Mouse (Mus musculus): ENCODE measurements around the gene Rab6a. TPM values are rescaled to one million over a fixed set of nuclear protein-coding genes. Genes with fewer than 3 reads are reported as not detected.

The Rab6a gene
- polyA plus RNA-seq, 1 experiment from 2014 or later: 207 TPM

DNA sequence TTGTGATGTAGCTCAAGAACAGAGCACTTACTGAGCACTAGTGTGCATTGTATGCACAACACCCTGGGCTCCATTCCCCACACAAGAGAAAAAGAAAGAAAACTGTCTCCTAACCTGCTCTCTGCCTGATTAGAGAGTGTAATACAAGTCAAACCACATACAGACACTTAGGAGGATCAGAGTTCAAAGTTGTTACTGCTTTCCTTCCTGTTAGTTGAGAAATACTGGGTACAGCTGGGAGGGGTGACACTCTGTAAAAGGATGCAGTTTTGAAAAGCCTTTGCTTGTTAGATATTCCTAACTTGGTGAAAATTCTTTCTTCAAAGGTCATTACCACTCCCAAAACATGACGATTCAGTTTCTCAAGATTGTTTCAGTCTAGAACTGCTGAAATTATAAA lies 17.4 kb upstream of the Rab6a start:
- Histone ChIP-seq H3K4me1 (peaks cover 3% of the 10 kb centered on the region; the same call in 1 of the 2 replicates), H3K4me3 (no peak overlapping the region), H3K36me3 (no peaks in the 10 kb centered on the region), H3K27ac (replicated peaks) (no peak overlapping the region), H3K9ac (replicated peaks) (no peak overlapping the region), H3K4me2 (replicated peaks) (no peak overlapping the region), H3K27me3 (no peaks in the 10 kb centered on the region), H3K9me3 (no peaks in the 10 kb centered on the region)
- WGBS: 66% methylated on average over 1 of the region's 1 CpGs
- ATAC-seq (replicated peaks): no peak

- ATAC-seq (replicated peaks): peak; percentile 56
- 44% methylated on average over 7 of the region's 7 CpGs for WGBS
- peak overlapping the region; percentile 65 for H3K4me2 ChIP-seq (replicated peaks)
Measured at GRCm38 (mm10) chr7:100590504-100590844, 16.7 kb upstream of the Rab6a start.

GRCm38 (mm10) chr7:100590845-100591521 lies 16.2 kb upstream of the Rab6a start:
- under 1% methylated on average over 19 of the region's 20 CpGs for WGBS

More at GRCm38 (mm10) chr7:100590504-100590844, 16.7 kb upstream of the Rab6a start:
- peak overlapping the region; percentile 51 for H3K4me3 ChIP-seq
- H3K9me3 ChIP-seq: no peaks in the 10 kb centered on the region
- H3K27me3 ChIP-seq: no peaks in the 10 kb centered on the region
- H3K4me1 ChIP-seq: peaks cover 3% of the 10 kb centered on the region; the same call in 1 of the 2 replicates
- no peaks in the 10 kb centered on the region for H3K36me3 ChIP-seq
- peak overlapping the region; percentile 86 for H3K27ac ChIP-seq (replicated peaks)
- H3K9ac ChIP-seq (replicated peaks): peak overlapping the region; percentile 54

DNA sequence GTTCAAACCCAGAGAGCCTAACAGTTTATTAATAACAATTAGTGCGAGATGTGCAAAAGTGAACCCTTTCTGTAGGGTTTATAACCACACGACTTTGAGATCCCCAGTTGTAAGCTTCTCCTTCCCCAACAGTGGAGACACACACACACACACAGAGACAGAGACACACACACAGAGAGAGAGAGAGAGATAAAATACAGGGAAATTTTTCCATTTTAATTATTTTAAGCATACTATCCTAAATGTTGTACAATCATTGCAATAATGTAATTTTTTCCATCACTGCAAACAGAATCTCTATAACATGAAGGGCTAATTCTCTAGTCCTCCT lies 15.7 kb upstream of the Rab6a start:
- Histone ChIP-seq H3K4me3 (peak overlapping the region; percentile 51), H3K9me3 (no peaks in the 10 kb centered on the region), H3K27me3 (no peaks in the 10 kb centered on the region), H3K4me2 (replicated peaks) (peak overlapping the region; percentile 65), H3K36me3 (no peaks in the 10 kb centered on the region), H3K27ac (replicated peaks) (peak overlapping the region; percentile 86), H3K9ac (replicated peaks) (peak overlapping the region; percentile 54), H3K4me1 (peaks cover 3% of the 10 kb centered on the region; the same call in 1 of the 2 replicates)
- 3% methylated on average over 2 of the region's 2 CpGs for WGBS
- ATAC-seq (replicated peaks): peak; percentile 9; the same call in 1 of the 2 replicates

More at GRCm38 (mm10) chr7:100590845-100591521, 16.2 kb upstream of the Rab6a start:
- Histone ChIP-seq H3K9ac (replicated peaks) (peak overlapping the region; percentile 54), H3K27me3 (no peaks in the 10 kb centered on the region), H3K4me3 (peak overlapping the region; percentile 51), H3K9me3 (no peaks in the 10 kb centered on the region), H3K4me1 (peaks cover 3% of the 10 kb centered on the region; the same call in 1 of the 2 replicates), H3K36me3 (no peaks in the 10 kb centered on the region), H3K27ac (replicated peaks) (peak overlapping the region; percentile 86), H3K4me2 (replicated peaks) (peak overlapping the region; percentile 65)
- peak; percentile 95 for ATAC-seq (replicated peaks)

DNA sequence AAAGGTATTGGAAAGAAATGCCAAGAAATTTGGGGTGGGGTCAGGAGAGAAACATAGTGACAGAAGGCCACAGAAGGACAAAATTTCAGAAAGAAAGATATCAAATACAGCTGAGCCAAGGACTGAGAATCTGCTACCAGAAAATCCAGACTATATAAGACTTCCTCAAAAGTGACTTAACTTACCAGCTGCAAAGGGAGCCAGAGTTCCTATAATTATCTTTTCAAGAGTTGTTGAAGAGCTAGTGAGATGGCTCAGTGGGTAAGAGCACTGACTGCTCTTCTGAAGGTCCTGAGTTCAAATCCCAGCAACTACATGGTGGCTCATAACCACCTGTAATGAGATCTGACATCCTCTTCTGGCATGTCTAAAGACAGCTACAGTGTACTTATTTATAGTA lies 13.9 kb upstream of the Rab6a start:
- no peaks in the 10 kb centered on the region for H3K36me3 ChIP-seq
- no peaks in the 10 kb centered on the region for H3K9me3 ChIP-seq
- no peak overlapping the region for H3K27ac ChIP-seq (replicated peaks)
- peaks cover 3% of the 10 kb centered on the region; the same call in 1 of the 2 replicates for H3K4me1 ChIP-seq
- ATAC-seq (replicated peaks): no peak
- no peaks in the 10 kb centered on the region for H3K27me3 ChIP-seq
- no peak overlapping the region for H3K4me2 ChIP-seq (replicated peaks)
- no peak overlapping the region for H3K9ac ChIP-seq (replicated peaks)
- no peak overlapping the region for H3K4me3 ChIP-seq

DNA sequence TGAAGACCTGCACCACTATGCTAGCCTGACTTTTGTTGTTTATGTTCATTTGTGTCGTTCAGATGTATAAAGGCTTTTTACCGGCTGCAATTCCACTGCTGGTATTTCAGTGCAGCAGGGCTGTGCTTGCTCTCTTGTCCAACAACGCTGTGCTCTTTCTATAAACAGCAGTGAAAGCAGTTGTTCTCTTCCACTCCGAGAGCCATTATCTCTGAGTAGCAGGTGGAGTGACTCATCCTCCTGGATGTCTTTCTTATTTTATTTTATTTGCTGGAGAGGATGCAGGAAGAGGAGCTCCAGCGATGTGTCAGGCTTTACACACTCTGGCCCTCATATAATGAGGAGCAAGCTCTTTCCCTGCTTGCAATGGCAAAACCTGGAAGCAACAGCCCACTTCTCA lies 7.0 kb upstream of the Rab6a start:
- 86% methylated on average over 5 of the region's 5 CpGs for WGBS
- no peak for ATAC-seq (replicated peaks)
- Histone ChIP-seq H3K4me2 (replicated peaks) (no peak overlapping the region), H3K4me3 (no peak overlapping the region), H3K27ac (replicated peaks) (no peak overlapping the region), H3K4me1 (no peaks in the 10 kb centered on the region), H3K36me3 (no peaks in the 10 kb centered on the region), H3K27me3 (no peaks in the 10 kb centered on the region; the same call in 1 of the 2 replicates), H3K9ac (replicated peaks) (no peak overlapping the region), H3K9me3 (no peaks in the 10 kb centered on the region)

DNA sequence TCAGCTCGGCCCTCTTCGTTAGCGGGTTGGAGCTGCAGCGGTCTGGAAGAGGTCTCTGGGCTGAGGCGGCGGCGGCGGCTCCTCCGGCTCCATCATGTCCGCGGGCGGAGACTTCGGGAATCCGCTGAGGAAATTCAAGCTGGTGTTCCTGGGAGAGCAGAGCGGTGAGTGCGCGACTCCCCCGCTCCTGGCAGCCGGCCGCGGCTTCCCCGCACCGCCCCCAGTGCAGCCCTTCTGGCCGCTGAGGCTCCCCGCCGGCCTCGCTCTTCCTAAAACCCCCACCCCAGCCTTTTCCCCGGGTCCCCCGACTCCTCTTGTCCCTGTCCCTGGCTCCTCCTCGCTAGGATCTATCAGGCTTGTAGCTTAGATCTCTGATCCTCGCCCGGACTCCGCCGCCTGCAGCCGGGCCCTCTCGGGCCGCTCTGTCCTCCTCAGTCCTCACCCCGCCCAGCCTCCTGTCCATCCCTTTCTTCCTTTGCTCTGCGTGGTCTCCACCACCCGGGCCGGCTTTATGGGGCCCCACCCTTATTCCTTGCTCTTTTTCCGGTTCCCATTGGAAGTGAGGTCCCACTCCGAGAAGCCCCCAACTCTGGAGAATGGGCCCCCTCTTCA lies 1.0 kb downstream of the Rab6a start, which contains the start of gene Mrpl48:
TSS of gene Mrpl48 (minus strand) at position 172 of the 612 bp plus-strand sequence.
- H3K27me3 ChIP-seq: no peaks in the 10 kb centered on the region
- peaks cover 28% of the 10 kb centered on the region for H3K4me1 ChIP-seq
- peak within 1 kb of the TSS; percentile 57 for H3K4me2 ChIP-seq (replicated peaks)
- H3K36me3 ChIP-seq: no peaks in the 10 kb centered on the region
- peak within 1 kb of the TSS; percentile 95 for H3K4me3 ChIP-seq
- ATAC-seq (replicated peaks): peak; percentile 20
- H3K9ac ChIP-seq (replicated peaks): peak within 1 kb of the TSS; percentile 100
- H3K9me3 ChIP-seq: no peaks in the 10 kb centered on the region
- H3K27ac ChIP-seq (replicated peaks): peak within 1 kb of the TSS; percentile 99
- under 1% methylated on average over 30 of the region's 43 CpGs for WGBS

DNA sequence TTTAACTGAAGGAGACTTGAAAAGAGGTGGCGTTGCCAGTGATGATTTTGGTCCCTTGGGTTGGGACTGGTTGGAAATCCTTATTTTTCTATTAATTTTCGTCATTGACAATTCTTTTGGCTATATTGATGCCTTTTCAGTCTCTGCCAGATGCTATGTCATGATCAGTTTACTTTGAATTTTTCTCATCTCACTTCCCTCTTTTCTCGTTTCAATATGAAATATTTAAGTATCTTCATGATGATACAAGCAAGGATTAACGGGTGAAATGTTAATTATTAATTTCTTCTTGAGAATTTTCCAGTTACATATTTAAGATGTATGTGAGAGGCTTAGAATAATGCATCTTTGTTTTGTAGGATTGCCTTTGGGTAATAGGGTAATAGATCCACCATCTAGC lies 1.7 kb downstream of the Rab6a start:
- no peaks in the 10 kb centered on the region for H3K9me3 ChIP-seq
- peaks cover 28% of the 10 kb centered on the region for H3K4me1 ChIP-seq
- no peak for ATAC-seq (replicated peaks)
- H3K27me3 ChIP-seq: no peaks in the 10 kb centered on the region
- H3K9ac ChIP-seq (replicated peaks): peak overlapping the region; percentile 100
- no peaks in the 10 kb centered on the region for H3K36me3 ChIP-seq
- peak overlapping the region; percentile 99 for H3K27ac ChIP-seq (replicated peaks)
- H3K4me3 ChIP-seq: peak overlapping the region; percentile 95
- 22% methylated on average over 4 of the region's 4 CpGs for WGBS
- peak overlapping the region; percentile 57 for H3K4me2 ChIP-seq (replicated peaks)

- H3K27ac ChIP-seq (replicated peaks): no peak overlapping the region
- H3K4me2 ChIP-seq (replicated peaks): no peak overlapping the region
- no peak overlapping the region for H3K9ac ChIP-seq (replicated peaks)
- no peaks in the 10 kb centered on the region for H3K36me3 ChIP-seq
- WGBS: 95% methylated on average over 4 of the region's 4 CpGs
- no peaks in the 10 kb centered on the region for H3K9me3 ChIP-seq
- H3K4me3 ChIP-seq: no peak overlapping the region
- no peak for ATAC-seq (replicated peaks)
- H3K4me1 ChIP-seq: peaks cover 3% of the 10 kb centered on the region; the same call in 1 of the 2 replicates
- H3K27me3 ChIP-seq: no peaks in the 10 kb centered on the region
Measured at GRCm38 (mm10) chr7:100616121-100616857, 9.1 kb downstream of the Rab6a start.

- Histone ChIP-seq H3K4me1 (no peaks in the 10 kb centered on the region), H3K36me3 (no peaks in the 10 kb centered on the region), H3K9ac (replicated peaks) (no peak overlapping the region), H3K4me2 (replicated peaks) (no peak overlapping the region), H3K9me3 (no peaks in the 10 kb centered on the region), H3K4me3 (no peak overlapping the region), H3K27ac (replicated peaks) (no peak overlapping the region), H3K27me3 (no peaks in the 10 kb centered on the region)
- ATAC-seq (replicated peaks): no peak
- 83% methylated on average over 2 of the region's 2 CpGs for WGBS
Measured at GRCm38 (mm10) chr7:100622277-100622676, 15.1 kb downstream of the Rab6a start.

DNA sequence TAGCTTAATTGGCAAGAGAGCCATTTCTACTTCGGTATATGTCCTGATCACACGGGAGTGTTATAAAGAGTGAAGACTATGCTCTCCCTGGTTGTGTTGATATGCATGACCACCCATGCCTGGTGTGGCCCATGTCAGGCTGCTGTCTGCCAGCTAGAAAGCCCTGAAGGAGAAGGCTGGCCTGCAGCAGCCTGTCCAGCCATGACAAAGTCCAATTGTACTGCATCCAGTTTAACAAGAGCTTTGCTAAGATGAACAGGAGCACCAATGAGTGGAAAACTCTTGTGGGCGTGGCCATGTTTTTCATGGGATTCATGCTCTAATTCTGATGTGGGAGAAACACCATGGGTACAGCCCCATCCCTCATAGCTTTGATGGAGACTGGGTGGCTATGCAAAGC lies 17.3 kb downstream of the Rab6a start:
- Histone ChIP-seq H3K9me3 (no peaks in the 10 kb centered on the region), H3K4me1 (no peaks in the 10 kb centered on the region), H3K9ac (replicated peaks) (no peak overlapping the region), H3K36me3 (peaks cover 5% of the 10 kb centered on the region; the same call in 1 of the 2 replicates), H3K4me3 (no peak overlapping the region), H3K4me2 (replicated peaks) (no peak overlapping the region), H3K27me3 (no peaks in the 10 kb centered on the region), H3K27ac (replicated peaks) (no peak overlapping the region)
- 81% methylated on average over 3 of the region's 3 CpGs for WGBS
- ATAC-seq (replicated peaks): no peak

GRCm38 (mm10) chr7:100637657-100638056 lies 30.4 kb downstream of the Rab6a start:
- no peak overlapping the region for H3K9ac ChIP-seq (replicated peaks)
- H3K4me2 ChIP-seq (replicated peaks): no peak overlapping the region
- no peaks in the 10 kb centered on the region for H3K9me3 ChIP-seq
- H3K27ac ChIP-seq (replicated peaks): no peak overlapping the region
- 5% methylated on average over 1 of the region's 1 CpGs for WGBS
- H3K4me1 ChIP-seq: no peaks in the 10 kb centered on the region
- peaks cover 14% of the 10 kb centered on the region for H3K36me3 ChIP-seq
- H3K4me3 ChIP-seq: no peak overlapping the region
- no peaks in the 10 kb centered on the region for H3K27me3 ChIP-seq
- ATAC-seq (replicated peaks): no peak
